Mouse (Mus musculus) G1E (cell line): Measurements from ENCODE around the gene Tbc1d13. TPM values are rescaled to one million over a fixed set of nuclear protein-coding genes. Genes with fewer than 3 reads are reported as not detected.
"Not testable (repeated sequence)": the region's sequence is repeated elsewhere in the genome, so short reads cannot be mapped to it uniquely, and the experiment has no call there.

Experiments
- ATAC-seq: 2 replicates; pipeline ENCODE4 v1.8.0; 2016; ENCODE audit warnings: mild to moderate bottlenecking; ENCODE audit not compliant: insufficient number of reproducible peaks, poor library complexity, low FRiP score, severe bottlenecking; ENCODE audit errors: extremely low read depth
- DNase-seq: peaks from one replicate; pipeline ENCODE4 v3.0.0; 2012; ENCODE audit warnings: low spot score
- H3K27me3 ChIP-seq: 2 replicates; pipeline ENCODE4 v1.6.1; 2012; ENCODE audit warnings: mild to moderate bottlenecking, low read length, inconsistent platforms; ENCODE audit not compliant: insufficient read depth
- H3K36me3 ChIP-seq: replicated peaks from 2 replicates; pipeline ENCODE3; 2012; ENCODE audit warnings: mild to moderate bottlenecking, inconsistent platforms
- H3K4me1 ChIP-seq: 2 replicates; pipeline ENCODE4 v1.6.1; 2012; ENCODE audit warnings: low read depth, low read length, inconsistent platforms, mixed read lengths; ENCODE audit not compliant: insufficient read depth
- H3K4me3 ChIP-seq: 2 replicates; pipeline ENCODE4 v1.5.1; 2012; ENCODE audit warnings: low read depth, mild to moderate bottlenecking, inconsistent platforms, low read length, moderate library complexity, mixed read lengths
- H3K9me3 ChIP-seq: replicated peaks from 2 replicates; pipeline ENCODE4 v1.6.1; 2012; ENCODE audit warnings: inconsistent platforms
- CTCF ChIP-seq: IDR thresholded peaks from 2 replicates; pipeline ENCODE4 v1.5.1; 2012; ENCODE audit warnings: low read depth, low read length, inconsistent platforms, mixed read lengths
- GATA1 ChIP-seq: IDR thresholded peaks from 2 replicates; pipeline ENCODE4 v1.6.1; 2012; ENCODE audit warnings: borderline replicate concordance, low read length, inconsistent platforms, mixed read lengths
- GATA2 ChIP-seq: IDR thresholded peaks from 2 replicates; pipeline ENCODE4 v1.6.1; 2012; ENCODE audit warnings: low read depth, low read length, inconsistent platforms, borderline replicate concordance
- POLR2AphosphoS5 ChIP-seq: IDR thresholded peaks from 2 replicates; pipeline ENCODE4 v1.6.1; 2012; ENCODE audit warnings: low read depth, low read length, inconsistent platforms; ENCODE audit not compliant: insufficient replicate concordance
- TAL1 ChIP-seq: conservative IDR thresholded peaks from 2 replicates; pipeline ENCODE4 v1.6.1; 2012; ENCODE audit warnings: low read depth, low read length, inconsistent platforms, mixed read lengths
- polyA plus RNA-seq: library from polyadenylated mRNA; stranded (reverse); fragments of >175 nt; gene quantifications from 2 replicates; pipeline ENCODE4 v1.2.3, GENCODE M21; 2012
- total RNA-seq, 2 experiments: library from RNA; stranded (forward) in 1 of 2; stranded (reverse) in 1 of 2; fragments of 200-1000 nt in 1 of 2; fragments of >200 nt in 1 of 2; fragmentation: Nextera tagmentation in 1 of 2; gene quantifications; 2 replicates each; pipeline ENCODE4 v1.2.3; 2014 to 2017

Gene Tbc1d13
- total and polyA plus RNA-seq, 3 experiments = 24.5 to 38.6 (median 38.0) TPM

- ATAC-seq = peak; percentile 91
- Histone ChIP-seq H3K4me3 (peak within 1 kb of the TSS; percentile 80), H3K9me3 (no peaks in the 10 kb centered on the region), H3K36me3 (peaks cover 29% of the 10 kb centered on the region), H3K4me1 (peaks cover 29% of the 10 kb centered on the region), H3K27me3 (no peaks in the 10 kb centered on the region)
- no peak for TF ChIP-seq GATA1
- no peak for TF ChIP-seq TAL1
- no peak for TF ChIP-seq CTCF
- peak; percentile 92 for DNase-seq
Measured at GRCm38 (mm10) chr2:30124472-30125274, 8.9 kb upstream of the Tbc1d13 start, which contains the start of gene Zer1. Zer1 (minus strand) TSS chr2:30124585.

- Histone ChIP-seq H3K9me3 (peaks cover 5% of the 10 kb centered on the region), H3K36me3 (no peaks in the 10 kb centered on the region), H3K27me3 (no peaks in the 10 kb centered on the region), H3K4me1 (peaks cover 26% of the 10 kb centered on the region), H3K4me3 (no peak overlapping the region)
- no peak for ATAC-seq
- DNase-seq = no peak
- TF ChIP-seq TAL1 (no peak), CTCF (peak; percentile 11; the same call in 1 of the 2 replicates)
Measured at GRCm38 (mm10) chr2:30128789-30129188, 4.8 kb upstream of the Tbc1d13 start.

GRCm38 (mm10) chr2:30130156-30130555 lies 3.4 kb upstream of the Tbc1d13 start:
- Histone ChIP-seq H3K27me3 (no peaks in the 10 kb centered on the region), H3K9me3 (peaks cover 5% of the 10 kb centered on the region), H3K4me1 (peaks cover 29% of the 10 kb centered on the region), H3K36me3 (peaks cover 2% of the 10 kb centered on the region), H3K4me3 (no peak overlapping the region)
- DNase-seq (no peak), ATAC-seq (no peak)
- TF ChIP-seq GATA1 = no peak
- TF ChIP-seq CTCF = no peak
- no peak for TF ChIP-seq GATA2
- TF ChIP-seq TAL1 = no peak

GRCm38 (mm10) chr2:30131240-30131639 lies 2.3 kb upstream of the Tbc1d13 start:
- Histone ChIP-seq H3K36me3 (peaks cover 13% of the 10 kb centered on the region), H3K4me1 (peaks cover 34% of the 10 kb centered on the region)
- not testable (repeated sequence) for DNase-seq, ATAC-seq, H3K4me3 ChIP-seq, H3K9me3 ChIP-seq, H3K27me3 ChIP-seq

GRCm38 (mm10) chr2:30132801-30133612 lies 539 bp upstream of the Tbc1d13 start:
- peak overlapping the region; percentile 98 for H3K4me3 ChIP-seq
- H3K36me3 ChIP-seq = peaks cover 30% of the 10 kb centered on the region
- no peaks in the 10 kb centered on the region for H3K27me3 ChIP-seq
- no peak for TF ChIP-seq GATA2
- 0 out of 2 replicates have a peak, but pooled peaks have one; percentile 40 for TF ChIP-seq POLR2AphosphoS5
- ATAC-seq (no peak), DNase-seq (peak; percentile 27)
- H3K9me3 ChIP-seq = peaks cover 5% of the 10 kb centered on the region
- peaks cover 48% of the 10 kb centered on the region for H3K4me1 ChIP-seq

GRCm38 (mm10) chr2:30134378-30134711 lies 799 bp downstream of the Tbc1d13 start:
- peaks cover 42% of the 10 kb centered on the region for H3K36me3 ChIP-seq
- TF ChIP-seq POLR2AphosphoS5 = no peak
- no peak for TF ChIP-seq TAL1
- TF ChIP-seq CTCF = no peak
- TF ChIP-seq GATA2 = no peak
- H3K9me3 ChIP-seq = peaks cover 5% of the 10 kb centered on the region
- H3K27me3 ChIP-seq = no peaks in the 10 kb centered on the region
- peak overlapping the region; percentile 98 for H3K4me3 ChIP-seq
- peaks cover 48% of the 10 kb centered on the region for H3K4me1 ChIP-seq
- no peak for DNase-seq
- no peak for ATAC-seq
